Mouse (Mus musculus) cortical plate, adult 2 months (tissue): ENCODE measurements at regions not wholly inside any gene's neighbourhood (a gene's known extent, or its start where the extent isn't known, plus 50 kb on each side); places are given as distances from the start of the nearest gene placed in this dataset.

Source experiments
- CTCF ChIP-seq: fragments of 200-500 bp; IDR thresholded peaks from 2 replicates; pipeline ENCODE4 v1.5.1; 2011; ENCODE audit warnings: mild to moderate bottlenecking, control low read depth, low read length; ENCODE audit not compliant: insufficient read depth; ENCODE audit errors: extremely low read depth
- POLR2A ChIP-seq: fragments of 200-500 bp; IDR thresholded peaks from 2 replicates; pipeline ENCODE4 v1.6.1; 2011; ENCODE audit warnings: mild to moderate bottlenecking, low read length, control low read depth; ENCODE audit not compliant: insufficient read depth; ENCODE audit errors: extremely low read depth

GRCm38 (mm10) chr12:119027701-119028100 is 61.5 kb upstream of the Abcb5 start:
- TF ChIP-seq POLR2A (no peak), CTCF (no peak)
